In genomic region chr13:39769228-39769627, GRCm38 (mm10) we compare ENCODE assay signal across 22 mouse cellular contexts.
DNase-seq lines count a peak whose midpoint lies in the region; ATAC-seq and TF ChIP-seq lines count a peak whose summit lies in the region.
"Had no signal": no experiment of that assay in that cellular context is flagged by ENCODE, and none has a peak within 500 bp of the region (broad histone marks: within the 10 kb centered on the region; RNA-seq: fewer than 3 reads in every experiment).

No protein-coding gene starts in this region.

- no peaks in the 10 kb centered on the region for H3K79me2 ChIP-seq in MEL (ENCODE audit: control insufficient read depth, insufficient read depth, low read length, poor library complexity)

- TF ChIP-seq RAD21 in MEL (IDR thresholded peaks at IDR 0.05; ENCODE audit: low read depth, low read length) = no peak

- H3K27ac ChIP-seq in forebrain, embryonic 14.5 days (ENCODE audit: low read depth, low read length) = no peak overlapping the region
- H3K27ac ChIP-seq in forebrain, embryonic 16.5 days (ENCODE audit: low read length) = no peak overlapping the region
- no peak overlapping the region for H3K27ac ChIP-seq in MEL (ENCODE audit: control insufficient read depth, low read depth, low read length)
- H3K27ac ChIP-seq: embryonic facial prominence, embryonic 15.5 days; forebrain, embryonic 10.5 days; forebrain, embryonic 15.5 days; hindbrain, embryonic 14.5 days had no signal

- no peaks in the 10 kb centered on the region for H3K36me3 ChIP-seq in forebrain, embryonic 14.5 days (ENCODE audit: control insufficient read depth, insufficient read depth, low read length)
- no peaks in the 10 kb centered on the region for H3K36me3 ChIP-seq in forebrain, embryonic 16.5 days (ENCODE audit: control insufficient read depth, insufficient read depth)
- H3K36me3 ChIP-seq in MEL (ENCODE audit: control insufficient read depth in 1 of 2, insufficient read depth in 2 of 2, low read length in 2 of 2) = no peaks in the 10 kb centered on the region
- H3K36me3 ChIP-seq: embryonic facial prominence, embryonic 15.5 days; forebrain, embryonic 10.5 days; forebrain, embryonic 15.5 days; G1E; heart, embryonic 10.5 days had no signal

- H3K4me1 ChIP-seq in forebrain, embryonic 14.5 days (ENCODE audit: control insufficient read depth, insufficient read depth, low read length) = no peaks in the 10 kb centered on the region
- no peaks in the 10 kb centered on the region for H3K4me1 ChIP-seq in forebrain, embryonic 16.5 days (replicated peaks; ENCODE audit: control insufficient read depth, insufficient read depth, low read length)
- no peaks in the 10 kb centered on the region for H3K4me1 ChIP-seq in MEL (ENCODE audit: control insufficient read depth in 1 of 2, insufficient read depth in 2 of 2, low read length in 2 of 2)
- H3K4me1 ChIP-seq: embryonic facial prominence, embryonic 15.5 days; forebrain, embryonic 10.5 days; forebrain, embryonic 15.5 days had no signal

- no peak overlapping the region for H3K4me3 ChIP-seq in forebrain, embryonic 14.5 days (ENCODE audit: low read depth, low read length)
- no peak overlapping the region for H3K4me3 ChIP-seq in forebrain, embryonic 16.5 days (replicated peaks; ENCODE audit: low read length)
- no peak overlapping the region for H3K4me3 ChIP-seq in MEL (ENCODE audit: control insufficient read depth in 1 of 2, insufficient read depth in 1 of 2, low read depth in 2 of 2, low read length in 2 of 2)
- H3K4me3 ChIP-seq: embryonic facial prominence, embryonic 15.5 days; erythroblast, embryonic 14.5 days; forebrain, embryonic 10.5 days; forebrain, embryonic 15.5 days; heart, embryonic 10.5 days had no signal

- TF ChIP-seq CTCF in MEL (IDR thresholded peaks at IDR 0.05 in 2 of 3, conservative IDR thresholded peaks at IDR 0.05 in 1 of 3; ENCODE audit: control insufficient read depth in 1 of 3, insufficient read depth in 1 of 3, low read depth in 2 of 3, low read length in 3 of 3, poor library complexity in 1 of 3, severe bottlenecking in 1 of 3) = no peak

- no peak overlapping the region for H3K9ac ChIP-seq in forebrain, embryonic 14.5 days (ENCODE audit: low read length)
- no peak overlapping the region for H3K9ac ChIP-seq in forebrain, embryonic 16.5 days (replicated peaks; ENCODE audit: low read depth, low read length)
- H3K9ac ChIP-seq in MEL (ENCODE audit: control insufficient read depth, low read depth, low read length, poor library complexity, severe bottlenecking) = no peak overlapping the region
- H3K9ac ChIP-seq: embryonic facial prominence, embryonic 15.5 days; forebrain, embryonic 15.5 days; hindbrain, embryonic 14.5 days had no signal

- no peak overlapping the region for H3K4me2 ChIP-seq in forebrain, embryonic 14.5 days (ENCODE audit: low read length)
- H3K4me2 ChIP-seq in forebrain, embryonic 16.5 days (ENCODE audit: low read length) = no peak overlapping the region
- H3K4me2 ChIP-seq: embryonic facial prominence, embryonic 15.5 days; forebrain, embryonic 15.5 days; hindbrain, embryonic 14.5 days had no signal

- no peak for ATAC-seq in forebrain, embryonic 14.5 days
- no peak for ATAC-seq in forebrain, embryonic 16.5 days
- peak; percentile 85 for ATAC-seq in common myeloid progenitor, adult 5-6 weeks (replicated peaks; ENCODE audit: low read depth, poor library complexity, severe bottlenecking)
- peak; percentile 69; the same call in 1 of the 2 replicates for ATAC-seq in megakaryocyte progenitor cell, adult 5-6 weeks (replicated peaks; ENCODE audit: poor library complexity)
- ATAC-seq: forebrain, embryonic 15.5 days; intestine, embryonic 16.5 days had no signal

- TF ChIP-seq POLR2A in MEL (IDR thresholded peaks at IDR 0.05; ENCODE audit: control insufficient read depth in 1 of 2, insufficient read depth in 1 of 2, low read depth in 1 of 2, low read length in 2 of 2, poor library complexity in 1 of 2) = no peak

- no peaks in the 10 kb centered on the region for H3K27me3 ChIP-seq in forebrain, embryonic 14.5 days (replicated peaks; ENCODE audit: control insufficient read depth, insufficient read depth, low read length)
- no peaks in the 10 kb centered on the region for H3K27me3 ChIP-seq in forebrain, embryonic 16.5 days (replicated peaks; ENCODE audit: control insufficient read depth, insufficient read depth, low read length)
- H3K27me3 ChIP-seq in MEL (ENCODE audit: control insufficient read depth in 1 of 2, insufficient read depth in 2 of 2, low read length in 2 of 2) = no peaks in the 10 kb centered on the region
- H3K27me3 ChIP-seq: embryonic facial prominence, embryonic 15.5 days; forebrain, embryonic 15.5 days had no signal

- peak; percentile 4 for DNase-seq in forebrain, embryonic 14.5 days (ENCODE audit: low spot score)
- DNase-seq in MEL (ENCODE audit: low read depth, low spot score) = peak; percentile 3
- DNase-seq in heart, adult 9 months (ENCODE audit: low spot score in 2 of 2) = no peak
- DNase-seq in ovary, adult 18-20 months (ENCODE audit: low spot score) = no peak
- no peak for DNase-seq in thymus, postnatal 25 days
- DNase-seq: adrenal gland, postnatal 10 days; gastrocnemius, postnatal 14 days; heart, adult 11 months; heart, postnatal 10 days; heart, postnatal 4 days; kidney, adult 2 months had no signal

- WGBS in forebrain, embryonic 14.5 days = 64% methylated on average over 4 of the region's 4 CpGs
- 59% methylated on average over 4 of the region's 4 CpGs for WGBS in forebrain, embryonic 16.5 days

- no peak for TF ChIP-seq EP300 in MEL (IDR thresholded peaks at IDR 0.05; ENCODE audit: low read depth in 1 of 2, low read length in 2 of 2)

- H3K9me3 ChIP-seq in forebrain, embryonic 14.5 days (replicated peaks; ENCODE audit: control insufficient read depth, low read length) = no peaks in the 10 kb centered on the region
- H3K9me3 ChIP-seq in forebrain, embryonic 16.5 days (ENCODE audit: control insufficient read depth, low read length) = no peaks in the 10 kb centered on the region
- no peaks in the 10 kb centered on the region for H3K9me3 ChIP-seq in MEL (replicated peaks; ENCODE audit: insufficient read depth, low read length)
- H3K9me3 ChIP-seq: embryonic facial prominence, embryonic 15.5 days; forebrain, embryonic 10.5 days; forebrain, embryonic 15.5 days; heart, embryonic 10.5 days had no signal

TF ChIP-seq in MEL, 35 proteins besides CTCF, POLR2A, EP300 and RAD21:
- TF ChIP-seq GABPA (IDR thresholded peaks at IDR 0.05; ENCODE audit: low read depth, low read length) = no peak
- TF ChIP-seq TBP (IDR thresholded peaks at IDR 0.05; ENCODE audit: low read depth, low read length) = no peak
- TF ChIP-seq MYB (IDR thresholded peaks at IDR 0.05; ENCODE audit: low read depth, low read length) = no peak
- no peak for TF ChIP-seq ZKSCAN1 (IDR thresholded peaks at IDR 0.05; ENCODE audit: low read depth, low read length)
- no peak for TF ChIP-seq GATA1 (IDR thresholded peaks at IDR 0.05; ENCODE audit: low read depth, low read length)
- no peak for TF ChIP-seq TAL1 (IDR thresholded peaks at IDR 0.05; ENCODE audit: low read length)
- TF ChIP-seq TCF12 (IDR thresholded peaks at IDR 0.05; ENCODE audit: low read depth, low read length) = no peak
- no peak for TF ChIP-seq SIN3A (IDR thresholded peaks at IDR 0.05; ENCODE audit: low read length)
- TF ChIP-seq SMC3 (IDR thresholded peaks at IDR 0.05; ENCODE audit: low read depth, low read length) = no peak
- no peak for TF ChIP-seq CHD1 (IDR thresholded peaks at IDR 0.05; ENCODE audit: low read depth, low read length)
- no peak for TF ChIP-seq USF1 (IDR thresholded peaks at IDR 0.05; ENCODE audit: low read depth, low read length)
- TF ChIP-seq ZMIZ1 (IDR thresholded peaks at IDR 0.05; ENCODE audit: low read depth, low read length) = no peak
- TF ChIP-seq RCOR1 (IDR thresholded peaks at IDR 0.05; ENCODE audit: low read depth, low read length) = no peak
- TF ChIP-seq BHLHE40 (IDR thresholded peaks at IDR 0.05; ENCODE audit: borderline replicate concordance, low read depth, low read length) = no peak
- no peak for TF ChIP-seq MAZ (IDR thresholded peaks at IDR 0.05; ENCODE audit: low read depth, low read length)
- TF ChIP-seq HCFC1 (IDR thresholded peaks at IDR 0.05; ENCODE audit: low read depth, low read length) = no peak
- no peak for TF ChIP-seq USF2 (IDR thresholded peaks at IDR 0.05; ENCODE audit: borderline replicate concordance in 1 of 2, insufficient read depth in 1 of 2, low read depth in 1 of 2, low read length in 2 of 2)
- no peak for TF ChIP-seq MEF2A (IDR thresholded peaks at IDR 0.05; ENCODE audit: extremely low read depth, insufficient replicate concordance, low read depth, low read length, poor library complexity, severe bottlenecking)

Comparison
In these comparisons a context has a peak if more than half of its experiments do, and no peak if none do; other contexts are left out.
1. ATAC-seq: peak in common myeloid progenitor, adult 5-6 weeks (single experiment) and megakaryocyte progenitor cell, adult 5-6 weeks (single experiment); none in forebrain, embryonic 14.5 days (single experiment) and forebrain, embryonic 16.5 days (single experiment).
2. DNase-seq: peak in forebrain, embryonic 14.5 days (single experiment) and MEL (single experiment); none in heart, adult 9 months (0 of 2), ovary, adult 18-20 months (single experiment) and thymus, postnatal 25 days (single experiment).